Mouse (Mus musculus): ENCODE data around the gene Slc25a45.
"Not testable (repeated sequence)": the region's sequence is repeated elsewhere in the genome, so short reads cannot be mapped to it uniquely, and the experiment has no call there.

Slc25a45 gene

GRCm38 (mm10) chr19:5862335-5863085 is 15.1 kb upstream of the Slc25a45 start:
- no peak for DNase-seq

DNA sequence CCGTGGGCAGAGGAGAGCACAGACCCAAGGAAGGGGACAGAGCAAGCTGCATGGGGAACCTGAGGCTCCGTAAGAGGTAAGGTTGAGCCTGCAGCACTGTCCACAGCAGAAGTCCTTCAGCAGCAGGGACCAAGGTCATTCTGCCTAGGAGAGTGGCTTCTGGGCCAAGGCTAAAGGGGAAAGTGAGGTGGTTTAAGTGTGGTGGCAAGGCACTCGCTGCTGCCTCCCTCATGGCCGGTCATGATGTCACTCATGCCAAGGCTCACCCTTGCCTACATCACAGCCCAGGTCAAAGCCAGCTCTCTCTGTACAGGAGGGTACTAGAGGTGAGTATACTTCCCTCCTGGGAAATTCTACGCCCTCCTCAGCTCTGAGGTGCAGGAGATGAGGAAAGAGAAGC is 13.8 kb upstream of the Slc25a45 start:
- no peak for DNase-seq

DNA sequence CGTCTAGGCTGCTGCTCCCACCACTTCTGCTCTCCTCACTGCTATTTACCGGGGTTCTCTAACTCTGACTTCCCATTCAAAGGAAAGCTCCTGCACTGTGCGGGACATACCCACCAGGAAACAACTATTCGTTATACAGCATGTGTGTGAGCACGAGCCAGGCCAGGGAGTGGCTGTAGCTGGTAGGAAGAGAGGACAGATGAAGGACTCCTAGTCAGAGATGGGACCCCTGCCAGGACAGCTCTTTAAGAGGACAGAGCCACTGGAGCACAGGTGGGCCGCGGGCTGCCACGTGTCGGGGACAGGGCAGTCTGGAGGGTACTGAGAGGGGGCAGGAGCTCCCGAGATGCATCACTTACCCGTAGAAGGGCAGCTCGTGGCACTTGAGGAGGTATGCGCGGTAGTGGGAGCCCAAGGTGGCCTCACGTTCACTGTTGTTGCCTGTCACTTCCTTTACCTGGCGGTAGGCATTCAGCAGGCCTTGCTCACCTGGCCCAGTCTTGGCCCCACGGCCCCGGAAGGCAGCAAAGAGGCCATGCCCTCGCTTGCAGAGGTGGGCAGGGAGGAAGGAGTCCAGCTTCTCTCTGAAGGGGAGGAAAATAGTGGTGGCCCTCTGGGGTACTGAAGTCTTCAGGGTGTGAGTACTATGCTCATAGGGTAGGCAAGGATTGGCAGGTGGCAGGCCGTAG is 12.8 kb upstream of the Slc25a45 start:
- no peak for DNase-seq

DNA sequence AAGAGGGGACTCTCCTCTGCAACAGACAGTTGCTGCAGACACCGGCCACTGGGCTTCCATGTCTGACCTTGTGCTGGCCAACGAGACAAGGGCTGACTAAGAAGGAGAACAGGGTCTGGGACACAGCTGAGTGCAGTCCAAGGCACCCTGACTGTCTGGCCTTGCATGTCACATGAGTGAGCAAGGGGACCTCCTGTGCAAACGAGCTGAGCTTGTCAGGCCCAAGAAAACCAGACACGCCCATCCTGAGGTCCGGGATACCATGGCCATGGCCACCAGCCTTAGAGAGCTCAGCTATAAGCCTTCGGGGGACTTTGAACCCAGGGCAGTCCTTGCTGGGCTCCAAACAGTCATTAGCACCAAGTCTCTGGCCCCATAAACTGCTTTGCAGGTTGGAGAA is 9.5 kb upstream of the Slc25a45 start:
- DNase-seq = no peak

GRCm38 (mm10) chr19:5871273-5871672 is 6.3 kb upstream of the Slc25a45 start:
- DNase-seq = no peak

DNA sequence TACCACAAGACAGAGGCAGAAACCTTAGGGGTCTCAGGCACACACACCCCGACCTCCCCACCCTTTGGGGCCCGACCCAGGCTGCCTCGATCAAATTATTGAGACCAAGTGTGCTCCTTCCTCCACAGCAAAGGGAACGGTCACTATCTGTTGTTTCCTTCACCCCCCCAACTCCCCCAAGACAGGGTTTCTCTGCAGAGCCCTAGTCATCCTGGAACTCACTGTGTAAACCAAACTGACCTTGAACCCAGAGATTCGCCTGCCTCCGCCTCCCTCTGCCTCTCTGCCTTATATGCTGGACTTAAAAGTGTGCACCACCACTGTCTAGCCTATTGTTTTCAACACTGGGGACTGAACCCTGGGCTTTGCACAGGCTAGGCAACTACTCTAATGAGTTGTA is 5.9 kb upstream of the Slc25a45 start:
- no peak for DNase-seq

DNA sequence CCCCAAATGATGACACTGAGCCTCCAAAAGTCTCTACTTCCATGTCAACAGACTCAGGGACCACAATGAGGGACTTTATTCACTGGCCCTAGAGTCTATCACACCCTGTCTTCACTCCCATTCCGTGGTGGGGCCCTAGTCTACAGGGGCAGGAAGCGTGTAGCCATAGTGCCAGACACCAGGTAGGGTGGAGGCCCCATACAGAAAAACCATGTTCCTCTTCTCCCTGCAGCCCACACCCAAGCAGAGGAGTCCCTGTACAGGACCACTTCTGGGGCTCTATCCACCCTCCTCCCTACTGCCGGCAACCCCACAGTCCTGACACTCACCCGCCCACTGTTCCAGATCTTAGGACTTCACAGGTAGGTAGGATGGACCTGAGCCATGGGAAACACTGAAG is 5.1 kb upstream of the Slc25a45 start:
- DNase-seq = no peak

DNA sequence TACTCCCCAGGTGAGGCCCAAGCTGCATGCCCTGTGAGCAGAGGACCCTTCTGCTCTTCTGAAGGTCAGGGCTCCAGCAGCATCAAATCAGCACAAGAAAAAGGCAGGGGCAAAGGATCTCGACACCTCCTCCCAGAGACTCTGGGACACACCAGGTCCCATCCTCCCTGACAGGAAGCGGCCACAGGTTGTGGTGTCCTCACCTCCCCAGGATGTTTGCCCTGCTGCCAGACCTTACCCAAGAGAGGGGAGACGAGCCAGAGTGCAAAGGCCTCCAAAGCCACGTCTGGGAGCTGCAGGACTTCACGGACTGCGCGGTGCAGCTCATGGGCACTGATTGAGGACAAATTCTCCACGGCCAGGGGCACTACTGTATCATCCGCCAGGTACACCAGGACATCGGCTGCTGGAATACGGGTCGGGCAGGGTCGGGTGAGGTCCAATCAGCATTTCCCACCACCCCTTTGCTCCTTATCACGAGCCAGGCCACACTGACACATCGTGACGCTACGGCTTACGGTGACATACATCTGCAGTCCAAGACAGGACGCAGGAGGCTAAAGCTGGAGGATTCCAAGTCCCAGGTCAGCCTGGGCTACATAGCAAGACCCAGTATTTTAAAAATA is 4.6 kb upstream of the Slc25a45 start:
- DNase-seq = no peak

GRCm38 (mm10) chr19:5874391-5874968 is 3.1 kb upstream of the Slc25a45 start:
- DNase-seq = no peak

DNA sequence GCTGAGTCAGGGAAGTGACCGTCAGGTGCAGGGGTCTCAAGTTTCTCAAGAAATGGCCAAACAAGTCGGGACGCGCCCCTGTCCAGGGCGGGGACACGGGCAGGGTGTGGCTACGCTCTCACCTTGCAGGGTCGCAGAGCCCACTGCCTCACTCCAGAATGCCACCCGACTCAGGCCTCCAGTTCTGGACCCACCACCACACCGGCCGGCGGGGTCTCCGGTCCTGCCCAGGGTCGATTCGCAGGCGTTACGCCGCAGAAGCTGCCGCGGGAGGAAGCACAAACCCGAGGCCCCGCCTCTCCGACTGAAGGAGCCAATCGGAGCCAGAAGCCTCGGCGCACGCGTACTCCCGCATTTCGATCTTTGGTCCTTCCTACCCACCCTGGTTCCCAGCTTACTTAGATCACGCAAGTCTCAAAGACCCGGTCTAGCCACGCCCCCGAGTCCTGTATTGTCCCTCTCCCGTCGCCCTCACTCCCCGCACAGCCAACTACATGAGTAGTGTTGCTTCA is 2.6 kb upstream of the Slc25a45 start, which contains the start of gene Frmd8:
Gene Frmd8 (minus strand): TSS at position 306 of the 512 bp plus-strand sequence.
- DNase-seq = peak; percentile 93

DNA sequence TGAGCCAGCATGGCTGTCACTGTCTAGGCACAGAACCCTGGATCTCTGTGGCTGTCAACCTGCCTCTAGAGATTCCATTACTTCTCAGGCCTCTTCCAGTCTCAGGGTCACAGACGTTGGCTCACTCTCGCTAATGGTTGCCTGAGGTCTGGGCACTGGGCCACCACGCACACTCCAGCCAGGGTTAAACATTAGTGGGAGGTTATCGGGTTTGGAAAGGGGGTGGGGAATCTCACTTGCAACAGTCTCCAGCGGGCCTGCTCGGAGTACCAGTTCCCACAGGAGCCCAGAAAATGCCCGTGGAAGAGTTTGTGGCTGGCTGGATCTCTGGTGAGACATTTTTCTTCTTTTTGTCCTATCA is 734 bp downstream of the Slc25a45 start:
- DNase-seq = no peak

- no peak for DNase-seq
Measured at GRCm38 (mm10) chr19:5878916-5879315, 1.3 kb downstream of the Slc25a45 start.

DNA sequence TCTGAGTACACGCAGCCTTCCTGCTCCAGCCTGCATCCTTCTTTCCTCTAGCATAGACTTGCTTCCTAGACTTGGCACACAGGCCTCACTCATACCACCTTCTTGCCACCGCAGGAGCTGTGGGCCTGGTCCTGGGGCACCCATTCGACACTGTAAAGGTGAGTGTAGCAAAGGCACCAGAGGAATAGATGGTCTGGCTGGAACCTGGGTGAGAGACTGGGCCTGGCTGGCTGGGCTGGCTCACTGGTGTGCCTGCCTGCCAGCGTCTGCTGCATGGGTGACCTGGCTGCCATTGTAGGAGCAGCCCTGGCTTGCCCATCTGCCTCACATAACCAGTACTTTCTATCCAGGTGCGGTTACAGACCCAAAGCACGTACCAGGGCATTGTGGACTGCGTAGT is 2.1 kb downstream of the Slc25a45 start:
- DNase-seq = no peak

DNA sequence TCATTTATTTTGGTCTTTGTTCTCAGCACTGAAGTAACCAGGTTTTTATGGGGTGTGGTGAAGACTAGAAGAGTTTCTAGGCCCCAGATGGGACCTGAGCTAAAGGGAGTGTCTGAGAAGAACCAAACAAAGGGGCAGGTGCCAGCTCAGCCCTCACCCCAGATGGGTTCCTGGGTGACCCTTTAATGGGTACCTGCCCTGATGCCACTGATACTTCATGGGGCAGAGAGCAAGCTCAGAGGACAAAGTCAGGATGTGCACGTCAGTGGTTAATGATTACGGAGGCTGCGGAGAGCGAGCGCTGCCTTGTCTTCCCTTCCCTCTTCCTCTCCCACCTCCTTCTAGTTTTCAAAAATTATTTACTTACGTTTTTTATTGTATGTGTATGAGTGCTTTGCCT is 3.5 kb downstream of the Slc25a45 start:
- no peak for DNase-seq

DNA sequence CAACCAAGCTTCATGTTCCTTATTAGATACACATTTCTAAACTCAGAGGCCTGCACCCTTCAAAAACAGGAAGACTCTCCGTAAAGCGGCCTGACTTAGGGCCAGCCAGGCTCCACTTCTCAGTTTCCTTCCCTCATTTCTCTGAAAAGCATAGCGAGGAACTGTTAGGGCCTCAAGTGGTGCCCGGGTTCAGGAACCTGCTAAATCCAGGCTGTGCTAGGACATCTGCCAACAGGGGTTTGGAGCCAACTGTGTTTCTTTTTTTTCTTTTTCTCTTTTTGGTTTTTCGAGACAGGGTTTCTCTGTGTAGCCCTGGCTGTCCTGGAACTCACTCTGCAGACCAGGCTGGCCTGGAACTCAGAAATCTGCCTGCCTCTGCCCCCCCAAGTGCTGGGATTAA is 4.5 kb downstream of the Slc25a45 start:
- not testable (repeated sequence) for DNase-seq

- no peak for DNase-seq
Measured at GRCm38 (mm10) chr19:5883935-5884334, 6.3 kb downstream of the Slc25a45 start.

- no peak for DNase-seq
Measured at GRCm38 (mm10) chr19:5885838-5886237, 8.2 kb downstream of the Slc25a45 start.

DNA sequence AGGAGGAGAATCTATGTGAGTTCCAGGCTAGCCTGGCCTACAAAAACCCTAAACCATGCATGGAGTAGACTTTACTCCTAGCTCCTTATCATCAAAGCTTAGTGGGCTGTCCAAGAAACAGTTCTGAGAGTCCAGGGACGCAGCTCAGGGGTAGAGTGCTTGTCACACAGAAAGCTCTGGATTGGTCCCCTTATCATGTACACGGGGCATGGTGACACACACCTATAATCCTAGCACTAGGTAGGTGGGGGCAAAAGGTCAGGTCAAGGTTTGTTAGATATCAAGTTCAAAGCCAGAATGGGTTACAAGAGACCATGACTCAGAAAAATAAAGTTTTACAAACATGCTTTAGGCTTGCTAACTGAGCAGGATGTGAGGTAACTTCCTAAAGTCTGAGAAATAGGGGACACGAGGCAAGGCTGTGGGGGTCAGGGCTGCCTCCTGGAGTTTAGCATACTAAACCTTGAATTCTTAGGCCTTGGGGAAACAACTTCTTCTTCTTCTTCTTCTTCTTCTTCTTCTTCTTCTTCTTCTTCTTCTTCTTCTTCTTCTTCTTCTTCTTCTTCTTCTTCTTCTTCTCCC is 9.7 kb downstream of the Slc25a45 start:
- no peak for DNase-seq

DNA sequence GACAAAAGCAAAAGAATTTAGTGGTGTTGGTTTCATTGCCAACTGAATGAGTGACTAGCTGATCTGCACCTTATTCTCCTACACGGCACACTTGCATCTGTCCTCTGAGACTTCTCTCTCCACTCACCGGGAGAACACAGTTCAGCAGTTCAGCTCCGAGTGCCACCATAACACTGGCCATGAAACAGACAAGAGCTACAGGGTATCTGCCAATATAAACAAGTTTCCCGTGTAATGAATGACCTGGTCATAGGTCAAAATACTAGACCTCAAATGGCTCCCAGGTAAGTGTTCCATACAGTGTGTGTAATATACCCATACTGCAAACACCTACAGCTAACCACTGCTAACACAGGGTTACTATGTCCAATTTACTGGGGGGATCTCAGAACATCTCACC is 11.6 kb downstream of the Slc25a45 start:
- DNase-seq = no peak

GRCm38 (mm10) chr19:5891521-5892258 is 14.1 kb downstream of the Slc25a45 start:
- no peak for DNase-seq

DNA sequence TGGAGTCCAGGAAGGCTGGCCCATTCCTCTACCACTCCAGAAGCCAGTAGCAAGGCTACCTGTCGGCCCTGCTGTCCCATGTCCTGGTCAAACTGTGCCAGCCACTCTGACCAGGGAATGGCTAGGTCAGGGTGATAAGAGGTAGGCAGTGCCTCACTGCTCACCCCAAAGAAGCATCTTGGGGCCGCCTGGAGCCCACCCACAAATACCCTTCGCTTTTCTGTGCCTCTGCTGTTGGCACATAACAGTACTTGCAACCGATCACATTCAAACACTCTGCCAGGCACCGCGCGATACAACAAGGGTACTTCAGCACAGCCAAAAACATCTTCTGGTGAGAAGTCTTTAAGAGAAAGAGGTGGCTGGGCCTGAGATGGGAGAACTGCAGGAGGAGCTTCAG is 14.7 kb downstream of the Slc25a45 start:
- DNase-seq = no peak

GRCm38 (mm10) chr19:5892735-5893134 is 15.1 kb downstream of the Slc25a45 start:
- no peak for DNase-seq

Measured in right cerebral cortex, adult 18-20 months (tissue).